Mouse (Mus musculus): Measurements from ENCODE around the gene Ift27.

DNA sequence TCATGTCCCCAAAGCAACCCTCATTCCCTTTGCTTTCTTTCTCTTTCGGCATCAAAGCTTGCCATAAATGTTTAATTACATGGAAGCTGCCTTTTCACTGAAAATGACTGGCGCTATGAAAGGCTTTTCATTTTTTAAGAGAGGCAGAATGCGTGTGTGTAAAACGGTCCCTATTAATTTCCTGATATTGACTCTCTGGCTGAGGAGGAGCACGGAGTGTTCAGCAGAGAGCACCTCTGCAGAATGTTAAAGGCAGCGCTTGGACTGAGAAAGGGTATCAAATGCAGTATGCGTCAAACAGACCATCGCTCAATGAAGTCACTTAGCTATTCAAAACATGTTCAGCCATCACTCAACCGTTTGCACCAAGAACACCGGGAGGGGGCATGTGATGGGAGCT lies 57.0 kb downstream of the Ift27 start:
- TF ChIP-seq POLR2A (IDR thresholded peaks at IDR 0.05; ENCODE audit: extremely low read depth, insufficient read depth, low read length) (no peak), CTCF (IDR thresholded peaks at IDR 0.05; ENCODE audit: extremely low read depth, insufficient read depth, low read length) (no peak)
